Mouse (Mus musculus) Patski (cell line): ENCODE data around the gene Emilin1. TPM values are rescaled to one million over a fixed set of nuclear protein-coding genes. Genes with fewer than 3 reads are reported as not detected.

ENCODE experiments used
- ATAC-seq: fragments of 100-300 bp; one replicate; pipeline ENCODE4 v1.8.0; 2021
- CTCF ChIA-PET: fragments of 350-600 bp; sonication (Branson Sonifier 250); formaldehyde crosslinking; loops from one replicate; lab custom pipeline; 2022; ENCODE audit warnings: inconsistent platforms; lab: Charles Lee
- POLR2A ChIA-PET: fragments of 350-600 bp; sonication (Branson Sonifier 250); formaldehyde crosslinking; loops from one replicate; lab custom pipeline; 2022; ENCODE audit warnings: antibody characterized with exemption, inconsistent platforms; lab: Charles Lee
- DNase-seq: peaks from one replicate; pipeline ENCODE4 v3.0.0-alpha.2; 2011; ENCODE audit warnings: low read depth, low spot score
- H3K27me3 ChIP-seq: fragments of 371-371 bp; one replicate; pipeline ENCODE4 v1.5.1; 2021
- CTCF ChIP-seq: fragments of 100-300 bp; IDR thresholded peaks from one replicate; pipeline ENCODE4 v1.5.1; 2021
- in situ Hi-C: fragments of 300-500 bp; cut with MboI; formaldehyde crosslinking; loops from 3 replicates; pipeline ENCODE4 v1.11.1; 2018; ENCODE audit warnings: low pct_unique_long_range_greater_than_20kb, mixed read lengths
- polyA plus RNA-seq: library from polyadenylated mRNA; unstranded; gene quantifications from one replicate; pipeline ENCODE4 v1.2.3, GENCODE M21; 2021

The Emilin1 gene
- polyA plus RNA-seq, 1 experiment from 2014 or later = 0.30 TPM

DNA sequence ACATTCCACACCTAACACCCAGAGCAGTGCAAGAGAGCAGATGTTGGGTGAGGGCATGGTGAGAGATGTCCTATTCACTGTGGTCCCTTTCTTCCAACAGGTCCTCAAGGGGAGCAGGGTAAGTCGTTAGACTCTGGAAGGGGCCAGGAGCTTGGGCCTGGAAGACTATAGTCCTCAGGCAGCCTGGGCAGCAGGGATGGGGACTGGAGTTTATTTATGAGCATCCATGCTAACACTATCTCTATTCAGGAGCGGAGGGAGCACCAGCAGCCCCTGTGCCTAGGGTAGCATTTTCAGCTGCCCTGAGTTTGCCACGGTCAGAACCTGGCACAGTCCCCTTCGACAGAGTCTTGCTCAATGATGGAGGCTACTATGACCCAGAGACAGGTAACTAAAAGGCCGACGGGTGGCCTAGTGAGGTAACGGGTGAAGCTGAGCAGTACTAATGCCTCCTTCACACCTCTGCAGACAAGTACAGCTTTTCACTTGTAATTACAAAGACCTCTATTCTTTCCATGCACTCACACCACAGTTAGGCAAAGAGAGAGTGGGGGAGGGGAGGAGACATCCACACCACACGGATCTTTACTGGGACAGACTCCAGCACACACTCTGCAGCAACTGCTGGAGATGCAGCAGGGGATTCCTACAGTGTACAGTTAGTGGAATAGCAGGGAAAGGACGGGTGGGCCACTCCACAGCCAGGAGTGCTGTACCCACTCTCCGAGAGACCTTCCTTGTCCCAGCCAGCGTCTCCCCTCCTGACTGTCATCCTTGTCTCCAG is 6.8 kb downstream of the Emilin1 start:
- no peaks in the 10 kb centered on the region for H3K27me3 ChIP-seq
- ATAC-seq = no peak
- ChIA-PET CTCF (interaction anchor here (1.1 to 1.8 kb wide), 2 partner anchors 10 to 36 kb away, joined by 3 to 10 read pairs; no protein-coding TSS in a partner anchor), POLR2A (interaction anchor here (1.1 kb wide), 1 partner anchor 11 kb away, joined by 3 read pairs; no protein-coding TSS in a partner anchor)
- in situ Hi-C loops = loop anchor here (5.0 to 10.0 kb wide), 2 partner anchors 108 to 205 kb away; partner anchors contain the start of genes Dpysl5 and Mapre3
- no peak for DNase-seq
- no peak for TF ChIP-seq CTCF

DNA sequence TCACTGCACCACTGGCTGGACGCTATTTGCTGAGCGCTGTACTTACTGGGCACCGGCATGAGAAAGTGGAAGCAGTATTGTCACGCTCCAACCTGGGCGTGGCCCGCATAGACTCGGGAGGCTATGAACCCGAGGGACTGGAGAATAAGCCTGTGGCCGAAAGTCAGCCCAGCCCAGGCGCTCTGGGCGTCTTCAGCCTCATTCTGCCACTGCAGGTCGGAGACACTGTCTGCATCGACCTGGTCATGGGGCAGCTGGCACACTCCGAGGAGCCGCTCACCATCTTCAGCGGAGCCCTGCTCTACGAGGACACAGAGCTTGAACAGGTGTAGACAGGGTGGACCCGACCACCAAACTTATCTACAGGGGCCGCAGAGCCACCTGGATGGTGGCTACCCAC is 7.4 kb downstream of the Emilin1 start:
- DNase-seq (no peak), ATAC-seq (no peak)
- ChIA-PET CTCF (interaction anchor here (1.0 to 4.1 kb wide), 12 partner anchors 9 to 110 kb away, joined by 3 to 24 read pairs (median 4); partner anchors contain the start of gene Preb), POLR2A (interaction anchor here (0.7 to 1.1 kb wide), 3 partner anchors 31 to 109 kb away, joined by 3 to 4 read pairs (median 3); no protein-coding TSS in a partner anchor)
- no peak for TF ChIP-seq CTCF
- in situ Hi-C loops = no loop called here
- H3K27me3 ChIP-seq = no peaks in the 10 kb centered on the region

DNA sequence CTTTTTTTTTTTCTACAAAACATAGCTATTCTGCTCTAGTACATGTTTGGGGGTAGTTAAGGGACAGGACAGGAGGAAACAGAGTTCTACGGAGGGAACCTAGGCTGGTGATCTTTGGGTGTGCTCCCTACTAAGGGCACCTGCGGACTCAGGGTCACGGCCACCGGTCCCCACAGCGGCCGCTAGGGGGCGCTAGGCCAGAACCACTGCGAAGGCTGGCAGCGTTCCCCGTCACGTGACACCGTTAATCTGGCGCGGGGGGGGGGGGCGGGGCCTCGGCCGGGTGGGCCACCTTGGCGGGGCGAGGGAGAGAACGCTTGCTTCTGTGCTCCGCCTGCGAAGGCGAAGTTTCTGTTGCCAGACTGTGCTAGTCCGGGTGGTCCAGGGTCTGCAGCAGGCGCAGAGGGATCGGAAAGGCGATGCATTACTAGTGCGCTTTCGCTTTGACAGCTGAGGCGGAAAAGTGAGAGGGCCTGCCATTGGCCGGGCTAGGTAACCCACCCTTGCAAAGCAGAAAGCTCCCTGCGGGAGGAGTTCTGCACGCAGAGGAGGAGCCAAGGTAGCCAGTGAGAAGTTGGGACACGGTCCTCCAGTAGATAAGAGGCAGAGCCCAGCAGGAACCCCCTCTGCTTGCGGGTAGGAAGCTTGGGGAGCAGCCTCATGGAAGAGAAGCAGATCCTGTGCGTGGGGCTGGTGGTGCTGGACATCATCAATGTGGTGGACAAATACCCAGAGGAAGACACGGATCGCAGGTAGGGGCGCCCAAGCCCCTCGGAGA is 8.2 kb downstream of the Emilin1 start, which contains the start of gene Khk:
Gene Khk (plus strand): TSS at position 176 of the 778 bp plus-strand sequence.
- in situ Hi-C loops = no loop called here
- no peak for TF ChIP-seq CTCF
- POLR2A ChIA-PET = interaction anchor here (0.5 to 1.9 kb wide), 8 partner anchors 28 to 110 kb away, joined by 3 to 7 read pairs (median 4); partner anchors contain the start of gene Agbl5

DNA sequence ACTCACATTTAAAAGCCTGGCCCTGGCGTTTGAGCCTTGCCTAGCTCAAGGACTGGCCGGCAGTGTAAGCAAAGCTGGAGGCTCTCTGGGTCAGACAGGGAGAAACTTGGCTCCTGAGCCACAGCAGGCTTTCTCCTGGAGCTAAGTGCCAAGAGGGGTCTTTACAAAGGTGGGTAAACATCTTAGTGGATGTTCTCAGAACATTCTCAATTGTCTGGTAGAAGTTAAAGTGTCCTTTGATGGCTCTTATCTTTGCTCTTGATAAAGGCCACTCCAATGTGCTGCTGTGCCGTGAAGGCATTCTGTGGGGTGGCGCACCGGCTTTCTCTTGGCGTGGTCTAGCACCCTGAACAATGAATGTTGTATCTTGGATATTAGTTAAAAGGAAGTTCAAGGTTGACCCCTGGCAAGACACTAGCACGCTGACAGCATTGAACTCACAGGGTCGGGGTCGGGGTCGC is 9.4 kb downstream of the Emilin1 start:
- ChIA-PET CTCF (interaction anchor here (1.4 to 4.1 kb wide), 5 partner anchors 11 to 117 kb away, joined by 3 to 24 read pairs (median 10); no protein-coding TSS in a partner anchor), POLR2A (interaction anchor here (0.9 to 1.9 kb wide), 2 partner anchors 27 to 35 kb away, joined by 4 to 7 read pairs; partner anchors contain the start of gene Agbl5)
- ATAC-seq (no peak), DNase-seq (no peak)
- in situ Hi-C loops = no loop called here
- no peaks in the 10 kb centered on the region for H3K27me3 ChIP-seq
- no peak for TF ChIP-seq CTCF

More for the DNA sequence above, 8.2 kb downstream of the Emilin1 start, which contains the start of gene Khk:
- no peaks in the 10 kb centered on the region for H3K27me3 ChIP-seq
- DNase-seq (no peak), ATAC-seq (peak; percentile 77)
- CTCF ChIA-PET = interaction anchor here (1.0 to 4.1 kb wide), 18 partner anchors 8 to 128 kb away, joined by 3 to 24 read pairs (median 5); partner anchors contain the start of genes Preb and Slc5a6

DNA sequence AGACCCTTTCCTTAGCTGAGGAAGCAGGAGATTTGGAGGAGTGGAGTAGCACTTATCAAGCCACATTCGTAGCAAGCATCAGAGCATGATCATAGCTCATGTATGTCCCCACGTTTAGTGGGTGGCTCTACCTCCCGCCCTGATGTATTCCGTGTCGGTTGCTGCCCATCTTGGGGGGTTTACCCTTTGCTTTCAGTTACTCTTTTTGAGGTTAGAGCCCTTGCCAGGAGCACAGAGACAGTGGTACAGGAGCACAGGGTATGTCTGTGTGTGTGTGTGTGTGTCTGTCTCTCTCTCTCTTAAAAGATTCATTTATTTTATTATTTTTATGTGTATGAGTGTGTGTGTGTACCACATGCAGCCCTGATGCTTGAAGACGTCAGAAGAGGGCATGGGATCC is 9.9 kb downstream of the Emilin1 start:
- POLR2A ChIA-PET = interaction anchor here (1.9 kb wide), 1 partner anchor 35 kb away, joined by 7 read pairs; the partner anchor contains the start of gene Agbl5
- ATAC-seq = no peak
- in situ Hi-C loops = no loop called here

DNA sequence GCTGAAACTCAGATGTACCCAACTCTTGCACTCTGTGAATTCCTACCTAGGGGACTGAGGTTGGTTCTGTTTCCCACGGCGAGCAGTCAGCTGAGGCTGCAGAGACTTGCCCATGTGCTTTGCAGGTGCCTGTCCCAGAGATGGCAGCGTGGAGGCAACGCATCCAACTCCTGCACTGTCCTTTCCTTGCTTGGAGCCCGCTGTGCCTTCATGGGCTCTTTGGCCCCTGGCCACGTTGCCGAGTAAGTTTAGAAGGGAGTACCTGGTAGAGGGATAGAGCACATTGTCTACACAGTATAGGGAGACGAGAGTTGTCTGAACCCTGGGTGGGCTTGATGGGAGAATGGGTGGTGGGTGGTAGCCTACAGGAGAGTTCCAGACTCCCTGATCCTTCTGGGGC is 11.4 kb downstream of the Emilin1 start:
- in situ Hi-C loops = no loop called here
- ChIA-PET POLR2A (no interaction called here), CTCF (interaction anchor here (1.3 to 4.1 kb wide), 2 partner anchors 72 to 80 kb away, joined by 3 to 24 read pairs; no protein-coding TSS in a partner anchor)
- no peak for TF ChIP-seq CTCF
- H3K27me3 ChIP-seq = no peaks in the 10 kb centered on the region
- no peak for DNase-seq
- ATAC-seq = no peak

More for the DNA sequence above, 9.9 kb downstream of the Emilin1 start:
- CTCF ChIA-PET = interaction anchor here (1.4 to 4.1 kb wide), 5 partner anchors 11 to 118 kb away, joined by 3 to 24 read pairs (median 10); no protein-coding TSS in a partner anchor
- H3K27me3 ChIP-seq = no peaks in the 10 kb centered on the region
- no peak for DNase-seq
- TF ChIP-seq CTCF = no peak

DNA sequence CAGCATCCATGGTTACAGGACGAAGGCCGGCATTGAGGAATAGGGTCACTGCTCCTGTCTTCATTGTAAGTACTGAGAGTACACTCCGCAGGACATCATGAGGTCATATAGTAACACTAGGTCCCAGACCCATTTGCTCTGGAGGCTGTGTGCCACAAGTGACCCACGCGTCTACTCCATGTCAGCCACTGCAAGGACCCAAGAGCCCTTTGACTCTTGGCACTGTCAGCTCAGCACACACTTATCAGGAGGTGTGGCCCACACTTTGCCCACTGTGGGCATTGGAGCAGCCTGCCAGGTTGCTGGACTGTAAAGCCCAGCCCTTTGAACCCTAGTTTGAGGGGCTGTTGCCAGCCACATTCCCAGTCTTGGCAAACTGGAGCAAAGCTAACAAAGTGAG is 12.0 kb downstream of the Emilin1 start:
- DNase-seq = no peak
- ATAC-seq = no peak
- H3K27me3 ChIP-seq = no peaks in the 10 kb centered on the region
- in situ Hi-C loops = no loop called here
- POLR2A ChIA-PET = no interaction called here
- no peak for TF ChIP-seq CTCF
- CTCF ChIA-PET = interaction anchor here (1.3 kb wide), 1 partner anchor 72 kb away, joined by 3 read pairs; no protein-coding TSS in a partner anchor

DNA sequence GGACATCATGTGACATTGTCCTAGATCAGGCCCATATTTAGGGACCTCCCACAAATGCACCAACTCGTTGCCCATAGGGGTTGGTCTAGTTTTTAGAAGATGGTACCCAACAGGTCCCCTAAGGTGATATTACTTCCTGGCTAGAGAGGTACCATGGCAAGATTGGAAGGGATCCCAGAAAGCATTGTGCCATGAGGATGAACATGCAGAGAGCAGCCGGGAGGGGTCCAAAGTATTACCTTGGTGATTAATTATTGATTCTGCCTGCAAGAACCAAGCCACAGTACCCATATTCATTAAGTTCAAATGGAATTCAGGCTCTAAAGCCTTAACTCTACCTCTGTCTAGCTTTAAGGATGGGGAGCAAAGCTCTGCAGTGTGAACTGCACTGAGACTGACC is 12.9 kb downstream of the Emilin1 start:
- no peak for ATAC-seq

DNA sequence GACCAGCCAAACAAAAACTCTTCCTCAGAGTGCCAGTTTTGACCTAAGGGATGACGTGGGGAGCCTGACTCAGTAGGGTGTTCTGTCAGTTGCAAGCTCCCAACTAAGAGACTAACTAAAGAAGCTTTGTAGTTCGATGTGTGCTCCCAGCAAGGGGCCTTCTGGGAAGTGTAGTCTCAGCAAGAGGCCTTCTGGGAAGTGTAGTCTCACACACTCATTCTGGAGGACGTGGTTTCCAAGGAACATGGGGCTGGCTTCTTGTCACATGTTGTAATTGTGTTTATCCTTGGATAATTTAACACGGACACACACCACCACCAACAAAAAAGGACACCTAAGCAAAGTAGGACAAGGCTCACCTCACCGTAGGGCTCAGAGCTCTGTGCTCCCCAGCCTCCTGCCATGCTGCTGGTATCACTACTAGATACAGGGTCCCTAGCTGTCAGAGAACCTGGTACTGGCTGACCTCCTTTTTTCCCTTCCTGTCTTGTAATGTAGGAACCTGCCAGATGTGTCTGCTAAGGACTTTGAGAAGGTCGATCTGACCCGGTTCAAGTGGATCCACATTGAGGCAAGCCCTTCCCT is 14.8 kb downstream of the Emilin1 start:
- ChIA-PET POLR2A (no interaction called here), CTCF (interaction anchor here (1.4 to 1.9 kb wide), 2 partner anchors 70 to 76 kb away, joined by 5 to 6 read pairs; no protein-coding TSS in a partner anchor)
- in situ Hi-C loops = no loop called here
- no peak for ATAC-seq
- no peak for DNase-seq
- no peak for TF ChIP-seq CTCF
- no peaks in the 10 kb centered on the region for H3K27me3 ChIP-seq

More for the DNA sequence above, 12.9 kb downstream of the Emilin1 start:
- POLR2A ChIA-PET = no interaction called here
- DNase-seq = no peak
- TF ChIP-seq CTCF = no peak
- no peaks in the 10 kb centered on the region for H3K27me3 ChIP-seq
- CTCF ChIA-PET = interaction anchor here (0.7 to 1.1 kb wide), 3 partner anchors 39 to 79 kb away, joined by 3 to 4 read pairs (median 3); no protein-coding TSS in a partner anchor
- in situ Hi-C loops = no loop called here
